Mouse (Mus musculus) frontal cortex, adult 2 months (tissue): ENCODE data around the gene Apold1. TPM values are rescaled to one million over a fixed set of nuclear protein-coding genes. Genes with fewer than 3 reads are reported as not detected.

Source experiments
- DNase-seq, 2 experiments: peaks; one replicate each; pipeline ENCODE4 v3.0.0; 2022; ENCODE audit warnings: low spot score in 1 of 2; ENCODE audit errors: extremely low spot score in 1 of 2
- polyA plus RNA-seq: library from polyadenylated mRNA; depleted of rRNA; stranded (reverse); fragments of >200 nt; gene quantifications from 2 replicates; pipeline ENCODE4 v1.2.3, GENCODE M21; 2012

Apold1 gene
- polyA plus RNA-seq, 1 experiment: 11.7 TPM

DNA sequence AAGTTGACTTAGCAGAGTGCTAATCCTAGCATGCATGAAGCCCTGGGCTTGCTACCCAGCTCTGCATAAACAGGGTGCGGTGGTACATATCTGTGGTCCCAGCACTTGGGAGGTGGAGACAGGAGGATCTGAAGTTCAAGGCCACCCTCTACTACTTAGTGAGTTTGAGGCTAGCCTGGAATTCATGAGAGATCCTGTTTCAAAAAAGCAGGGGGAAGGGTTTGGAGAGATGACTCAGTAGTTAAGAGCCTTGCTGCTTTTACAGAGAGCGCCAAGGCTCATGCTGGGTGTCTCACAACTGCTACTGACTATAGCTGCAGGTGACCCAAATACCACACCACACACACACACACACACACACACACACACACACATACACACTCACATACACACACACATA is 12.0 kb upstream of the Apold1 start:
- no peak for DNase-seq

DNA sequence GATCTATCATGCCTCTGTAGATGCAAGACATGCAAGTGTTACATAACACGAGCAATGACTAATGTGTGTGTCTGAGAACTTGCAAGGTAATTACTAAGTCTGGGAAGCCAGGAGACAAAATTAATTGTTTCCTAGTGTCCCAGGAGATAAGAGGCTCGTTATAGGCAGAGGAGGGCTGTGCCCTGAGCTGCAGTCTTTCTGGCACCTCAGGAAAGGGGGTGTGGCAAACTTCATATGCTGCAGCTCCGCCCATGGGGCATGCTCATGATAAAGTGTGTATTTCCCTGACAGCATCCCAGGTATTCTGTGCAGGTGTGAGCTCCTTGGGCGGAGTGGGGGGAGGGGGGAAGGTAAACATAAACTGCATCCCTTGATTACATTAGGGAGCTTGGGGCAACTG is 9.4 kb upstream of the Apold1 start:
- no peak for DNase-seq

DNA sequence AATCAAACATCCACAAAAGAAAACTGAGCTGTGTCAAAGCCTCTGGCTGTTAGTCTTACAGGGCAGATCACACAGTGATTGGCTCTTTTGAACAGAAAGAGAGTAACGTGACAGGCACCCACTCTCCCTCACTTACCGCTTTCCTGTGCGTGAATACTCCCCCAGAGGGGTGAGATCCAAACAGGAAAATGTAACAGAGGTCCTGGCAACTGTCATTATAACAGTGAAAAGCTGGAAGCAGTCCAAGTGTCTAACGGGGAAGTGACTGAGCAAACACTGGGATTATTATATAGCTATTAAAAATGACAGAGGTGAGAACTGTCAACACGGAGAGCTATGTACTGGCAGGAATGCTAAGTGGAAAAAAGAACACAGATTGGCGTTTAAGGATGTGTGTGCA is 4.9 kb upstream of the Apold1 start:
- no peak for DNase-seq

DNA sequence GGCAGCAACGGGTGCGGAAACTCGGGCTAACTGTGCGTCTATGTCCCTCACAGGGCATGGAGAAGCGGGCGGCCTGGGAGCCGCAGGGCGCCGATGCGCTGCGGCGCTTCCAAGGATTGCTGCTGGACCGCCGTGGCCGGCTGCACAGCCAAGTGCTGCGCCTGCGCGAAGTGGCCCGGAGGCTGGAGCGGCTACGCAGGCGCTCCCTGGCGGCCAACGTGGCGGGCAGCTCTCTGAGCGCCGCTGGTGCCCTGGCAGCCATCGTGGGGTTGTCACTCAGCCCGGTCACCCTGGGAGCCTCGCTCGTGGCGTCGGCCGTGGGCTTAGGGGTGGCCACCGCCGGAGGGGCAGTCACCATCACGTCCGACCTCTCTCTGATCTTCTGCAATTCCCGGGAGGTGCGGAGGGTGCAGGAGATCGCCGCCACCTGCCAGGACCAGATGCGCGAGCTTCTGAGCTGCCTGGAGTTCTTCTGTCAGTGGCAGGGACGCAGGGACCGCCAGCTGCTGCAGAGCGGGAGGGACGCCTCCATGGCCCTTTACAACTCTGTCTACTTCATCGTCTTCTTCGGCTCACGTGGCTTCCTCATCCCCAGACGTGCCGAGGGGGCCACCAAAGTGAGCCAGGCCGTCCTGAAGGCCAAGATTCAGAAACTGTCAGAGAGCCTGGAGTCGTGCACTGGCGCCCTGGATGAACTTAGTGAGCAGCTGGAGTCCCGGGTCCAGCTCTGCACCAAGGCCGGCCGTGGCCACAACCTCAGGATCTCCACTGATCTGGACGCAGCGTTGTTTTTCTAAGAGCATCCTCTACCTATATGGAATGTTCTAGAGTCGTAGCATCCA is 2.2 kb downstream of the Apold1 start:
- peak; percentile 68 to 90 for DNase-seq

DNA sequence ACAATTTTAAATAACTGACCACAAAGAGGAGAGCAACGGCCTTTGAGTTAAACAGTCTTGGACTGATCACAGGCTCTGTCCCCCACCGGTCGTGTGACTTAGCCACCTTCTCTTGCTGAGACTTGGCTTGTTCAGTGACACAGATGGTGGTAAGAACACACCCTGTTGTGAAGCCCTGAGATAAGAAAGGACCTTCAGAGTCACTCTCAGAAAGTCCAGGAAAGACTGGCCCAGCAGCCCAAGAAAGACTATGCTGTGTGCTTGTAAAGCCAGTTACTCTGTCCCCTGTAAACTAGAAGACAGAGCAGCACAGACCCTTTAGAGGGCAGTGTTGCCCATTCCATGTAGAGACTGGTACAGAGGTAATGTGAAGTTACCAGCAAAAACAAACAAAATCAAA is 3.2 kb downstream of the Apold1 start:
- peak in 1 of 2 experiments; percentile 41 for DNase-seq

DNA sequence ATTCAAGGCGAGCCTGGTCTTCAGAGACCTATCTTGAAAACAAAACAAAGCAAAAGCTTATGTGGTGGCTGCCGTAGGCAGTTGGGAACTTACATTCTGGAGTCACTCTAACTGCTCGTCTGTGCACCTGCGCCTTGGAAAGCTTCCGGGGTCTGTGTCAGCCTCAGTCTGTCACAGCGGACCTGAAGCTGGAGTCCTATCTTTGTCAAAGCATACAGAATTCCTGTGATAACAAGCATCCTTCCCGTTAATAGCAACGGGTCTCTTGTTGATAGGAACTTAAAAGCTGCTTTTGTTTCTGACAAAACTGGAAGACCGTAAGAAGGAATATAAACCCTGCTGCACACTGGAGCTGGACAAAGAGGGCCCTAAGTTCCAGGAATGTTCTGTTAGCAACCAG is 6.9 kb downstream of the Apold1 start:
- no peak for DNase-seq

DNA sequence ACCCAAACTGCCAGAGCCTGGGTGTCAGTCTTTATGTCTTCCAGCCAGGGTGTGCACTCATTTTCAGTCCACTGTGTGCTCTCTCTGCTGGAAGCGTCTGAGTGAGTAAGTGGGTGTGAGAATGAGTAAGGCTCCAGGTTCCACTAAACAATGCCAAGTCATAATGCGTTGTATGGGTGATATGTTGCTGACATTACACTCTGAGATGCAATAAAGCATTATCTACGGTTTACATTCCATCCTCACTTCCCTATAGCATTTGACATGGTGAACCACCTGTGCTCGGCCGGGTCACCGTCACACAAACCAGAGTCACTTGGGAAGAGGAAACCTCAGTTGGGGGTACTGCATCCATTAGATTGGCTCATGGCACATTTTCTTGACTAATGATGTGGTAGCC is 9.2 kb downstream of the Apold1 start:
- DNase-seq: peak in 1 of 2 experiments; percentile 20

DNA sequence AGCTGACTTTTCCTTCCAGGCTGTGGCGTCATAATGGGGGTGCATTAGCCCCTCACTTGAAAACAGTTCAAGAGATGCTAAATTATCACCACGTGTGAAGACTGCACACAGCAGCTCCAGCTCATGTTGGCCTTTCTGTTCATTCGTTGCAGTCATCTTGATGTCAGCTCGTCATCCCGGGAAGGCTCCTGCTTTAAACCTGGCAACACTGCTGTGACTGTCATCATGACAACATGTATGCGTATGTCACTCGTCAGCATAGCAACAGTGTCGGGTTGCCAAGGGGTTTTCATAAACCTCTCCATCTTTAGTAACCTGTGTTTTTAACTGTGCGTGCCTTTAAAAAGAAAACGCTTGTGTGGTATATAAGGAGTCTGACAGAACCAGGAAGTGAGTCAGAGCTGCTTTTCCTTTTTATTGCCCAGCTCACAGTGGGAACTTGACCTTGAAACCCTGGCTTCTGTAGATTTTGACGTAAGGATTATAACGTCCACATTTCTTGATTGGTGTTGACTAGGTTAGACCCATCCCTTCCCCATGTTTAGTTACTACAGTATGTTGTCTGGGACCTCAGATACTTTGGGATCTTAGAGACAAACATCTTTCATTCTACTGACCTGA is 12.6 kb downstream of the Apold1 start:
- peak; percentile 56 to 74 for DNase-seq

DNA sequence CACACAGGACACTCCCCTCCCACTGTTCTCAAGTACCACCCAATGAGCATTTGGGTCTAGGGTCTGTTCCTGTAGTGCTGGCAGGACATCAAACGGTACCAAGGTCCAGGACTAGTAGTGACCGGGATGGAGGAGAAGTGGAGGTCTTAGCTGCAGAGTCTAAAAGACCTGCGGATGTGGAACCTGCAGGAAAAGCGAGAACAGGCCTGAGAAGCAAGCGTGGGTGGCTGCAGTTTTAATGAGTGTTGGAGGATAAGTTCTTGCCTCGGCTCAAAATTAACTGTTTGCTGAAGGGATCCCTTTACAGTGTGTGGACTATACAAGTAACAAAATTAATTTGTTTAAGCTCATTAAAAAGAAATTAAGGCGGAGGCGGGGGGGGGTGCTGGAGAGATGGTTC is 13.5 kb downstream of the Apold1 start:
- DNase-seq: peak; percentile 58 to 67

DNA sequence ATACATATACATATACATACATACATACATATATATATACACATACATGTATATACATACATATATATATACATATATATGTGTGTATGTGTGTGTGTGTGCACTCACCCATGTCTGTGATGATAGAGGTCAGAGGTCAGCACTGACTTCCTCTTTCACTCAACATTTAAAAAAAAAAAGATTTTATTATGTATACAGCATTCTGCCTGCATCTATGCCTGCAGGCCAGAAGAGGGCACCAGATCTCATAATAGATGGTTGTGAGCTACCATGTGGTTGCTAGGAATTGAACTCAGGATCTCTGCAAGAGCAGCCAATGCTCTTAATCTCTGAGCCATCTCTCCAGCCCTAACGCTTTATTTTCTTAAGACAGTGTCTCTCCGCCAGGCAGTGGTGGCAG is 15.4 kb downstream of the Apold1 start:
- no peak for DNase-seq

DNA sequence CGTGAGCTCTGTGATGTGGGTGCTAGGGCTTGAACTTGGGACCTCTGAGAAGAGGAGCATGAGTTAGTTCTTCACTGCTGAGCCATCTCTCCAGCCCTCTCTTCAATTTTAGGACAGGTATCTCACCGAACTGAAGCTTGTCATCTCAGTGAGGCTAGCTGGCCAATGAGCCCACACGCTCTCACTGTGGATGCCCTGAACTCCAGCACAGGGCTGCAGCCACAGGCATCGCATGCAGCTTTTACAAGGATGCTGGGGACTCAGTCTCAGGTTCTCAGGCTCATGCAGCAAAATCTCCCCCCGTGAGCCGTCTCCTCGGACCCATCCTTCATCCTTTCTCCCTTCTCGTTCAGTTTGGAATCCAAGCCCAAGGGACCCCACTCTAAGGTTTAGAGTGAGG is 16.6 kb downstream of the Apold1 start:
- DNase-seq: no peak

DNA sequence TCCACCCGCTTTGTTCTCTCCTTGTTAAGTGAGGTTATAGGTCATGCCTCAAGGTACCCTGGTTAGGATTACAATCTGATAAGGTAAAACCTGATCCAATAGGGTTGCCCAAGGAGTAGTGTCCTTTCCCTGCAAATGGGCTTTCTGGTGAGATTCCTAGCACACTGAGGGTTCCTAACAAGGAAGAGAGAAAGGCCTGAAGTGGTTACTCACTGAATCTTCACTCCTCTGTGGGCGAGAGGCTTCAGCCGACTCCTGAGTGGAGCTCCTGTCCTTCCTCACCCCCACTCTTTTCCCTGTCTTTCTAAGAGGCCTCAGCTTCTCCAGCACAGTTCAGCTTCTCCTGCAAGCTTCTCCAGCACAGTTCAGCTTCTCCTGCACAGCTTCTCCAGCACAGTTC is 17.3 kb downstream of the Apold1 start:
- DNase-seq: no peak

DNA sequence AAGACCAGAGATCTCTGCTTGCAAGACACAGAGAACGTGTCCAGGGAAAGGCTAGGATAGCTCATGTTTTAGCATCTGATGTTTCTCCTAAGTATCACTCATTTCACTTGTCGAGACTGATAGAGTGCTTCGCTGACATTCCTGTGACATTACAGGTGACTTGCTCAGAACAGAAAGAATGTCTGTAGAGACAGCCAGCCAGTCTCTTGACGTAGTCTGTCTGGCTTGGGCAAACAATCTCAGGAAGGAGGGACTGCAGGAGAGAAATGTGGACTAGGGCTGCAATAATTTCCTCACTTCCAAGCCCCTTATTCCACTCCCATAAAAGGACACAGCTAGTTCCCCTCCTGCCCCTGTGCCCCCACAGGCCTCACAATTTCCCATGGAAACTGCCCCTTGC is 18.8 kb downstream of the Apold1 start:
- DNase-seq: no peak

DNA sequence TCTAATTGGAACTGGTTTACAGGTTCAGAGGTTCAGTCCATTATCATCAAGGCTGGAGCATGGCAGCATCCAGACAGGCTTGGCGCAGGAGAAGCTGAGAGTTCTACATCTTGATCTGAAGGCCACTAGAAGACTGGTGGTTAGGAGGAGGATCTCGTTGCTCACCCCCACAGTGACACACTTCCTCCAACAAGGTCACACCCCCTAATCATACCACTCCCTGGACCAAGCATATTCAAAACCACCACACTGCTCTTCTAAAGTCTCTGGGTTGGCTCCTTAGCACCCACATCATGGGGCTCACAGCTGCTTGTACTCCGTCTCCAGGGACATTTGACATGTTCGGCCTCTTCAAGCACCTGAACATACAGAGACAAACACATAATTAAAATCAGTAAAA is 20.5 kb downstream of the Apold1 start:
- DNase-seq: no peak

DNA sequence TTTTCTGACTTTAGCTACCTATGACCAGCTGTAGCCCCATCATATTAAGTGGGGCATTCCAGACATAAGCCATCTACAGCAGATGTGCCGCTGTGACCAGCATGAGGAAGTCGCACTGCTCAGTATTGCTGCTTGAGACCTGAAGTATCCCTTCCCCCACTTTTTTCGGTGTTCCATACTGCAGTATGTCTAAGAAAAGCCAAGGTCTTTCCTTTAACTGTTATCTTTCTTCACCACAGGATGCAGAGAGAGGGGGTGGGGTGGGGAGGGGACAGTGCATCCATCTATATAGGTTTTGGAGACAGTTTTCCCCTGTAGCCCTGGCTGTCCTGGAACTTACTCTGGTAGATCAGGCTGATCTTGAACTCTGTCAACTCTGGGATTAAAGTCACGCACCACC is 24.9 kb downstream of the Apold1 start:
- no peak for DNase-seq

DNA sequence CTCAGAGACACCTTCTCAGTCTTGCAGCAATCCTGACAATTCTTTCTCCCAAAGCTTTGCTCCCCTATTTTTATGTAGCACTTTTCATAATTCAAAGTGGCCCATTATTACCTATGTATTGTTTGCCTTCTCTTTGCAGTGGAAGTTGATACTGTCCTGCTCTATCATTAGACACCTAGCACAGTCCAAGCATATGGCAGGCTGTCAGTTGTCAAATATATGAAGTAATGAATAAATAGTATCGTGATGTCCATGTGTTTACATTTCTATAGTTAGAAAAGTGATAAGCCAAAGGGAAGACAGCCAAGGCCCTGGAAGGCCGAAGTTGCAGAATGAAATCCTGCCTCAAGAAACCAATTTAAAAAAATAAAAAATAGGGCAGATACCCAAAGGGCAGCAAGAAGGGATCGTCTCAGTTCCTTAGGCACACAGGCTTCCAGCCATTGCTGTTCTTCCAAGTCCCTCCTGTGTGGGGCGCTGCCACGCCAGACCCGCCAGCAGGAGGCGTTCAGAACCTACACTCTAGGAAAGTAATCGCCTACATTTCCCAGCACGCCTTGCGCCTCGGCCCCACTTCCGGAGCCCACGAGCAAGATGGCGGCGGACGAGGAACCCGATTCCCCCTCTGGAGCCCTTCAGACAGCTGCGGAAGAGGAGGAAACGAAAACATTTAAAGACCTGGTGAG is 29.7 kb downstream of the Apold1 start, which contains the start of gene Ddx47:
TSS of gene Ddx47 (plus strand) at position 565 of the 686 bp plus-strand sequence.
- peak; percentile 90 to 98 for DNase-seq

DNA sequence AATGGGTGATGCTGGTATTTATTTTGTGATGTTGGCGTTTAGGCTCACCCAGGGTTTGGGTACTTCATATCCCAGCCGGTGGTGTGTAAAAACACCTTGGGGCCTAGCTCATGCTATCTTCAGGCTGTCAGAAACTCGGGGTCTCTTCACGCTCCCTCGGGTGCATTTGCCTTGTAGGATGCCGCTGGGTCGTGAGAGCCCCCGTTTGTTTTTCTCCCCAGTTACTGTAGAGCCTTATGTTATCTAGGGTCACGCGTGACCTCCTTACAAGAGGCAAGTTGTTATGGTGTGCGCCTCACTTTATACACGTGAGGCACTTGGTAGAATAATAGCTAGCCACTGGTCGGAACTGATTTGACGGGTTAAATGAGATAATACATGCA is 30.2 kb downstream of the Apold1 start:
- no peak for DNase-seq

DNA sequence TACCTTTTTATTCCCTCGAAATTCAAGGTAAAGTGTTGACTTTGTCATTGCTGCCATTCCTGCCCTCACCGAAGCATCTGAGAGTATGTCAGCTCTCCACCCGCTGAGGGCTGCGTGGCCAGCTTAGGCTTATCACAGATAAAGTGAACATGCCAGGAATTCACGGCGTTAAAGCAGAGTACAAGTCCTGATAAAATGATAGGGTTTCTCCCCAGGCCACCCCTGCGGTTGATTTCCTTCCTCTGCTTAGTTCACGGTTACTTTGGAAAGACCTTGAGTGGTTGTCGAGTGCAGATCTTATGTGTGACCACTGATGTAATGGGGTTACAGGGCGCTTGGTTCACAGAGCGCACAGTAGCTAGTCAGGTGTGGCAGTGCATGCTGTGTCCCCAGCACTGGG is 35.7 kb downstream of the Apold1 start:
- no peak for DNase-seq

DNA sequence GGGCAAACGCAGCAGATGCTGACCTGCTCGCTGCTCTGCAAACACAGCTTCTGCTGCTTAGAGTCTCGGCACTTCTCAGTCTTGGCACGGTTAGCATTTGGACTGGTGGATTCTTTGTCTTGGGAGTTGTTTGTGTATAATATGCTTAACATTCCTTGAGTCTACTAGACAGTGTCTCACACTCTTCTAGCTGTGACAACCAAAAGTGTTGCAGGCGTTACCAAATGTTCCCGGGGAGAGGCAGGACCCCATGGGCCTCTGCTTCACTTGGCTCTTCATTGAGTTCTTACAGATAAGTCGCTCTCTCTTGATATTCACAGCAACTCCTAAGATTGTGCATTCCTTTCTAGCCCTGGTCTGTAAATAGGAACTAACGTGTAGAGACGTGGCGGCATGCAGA is 38.0 kb downstream of the Apold1 start:
- no peak for DNase-seq

DNA sequence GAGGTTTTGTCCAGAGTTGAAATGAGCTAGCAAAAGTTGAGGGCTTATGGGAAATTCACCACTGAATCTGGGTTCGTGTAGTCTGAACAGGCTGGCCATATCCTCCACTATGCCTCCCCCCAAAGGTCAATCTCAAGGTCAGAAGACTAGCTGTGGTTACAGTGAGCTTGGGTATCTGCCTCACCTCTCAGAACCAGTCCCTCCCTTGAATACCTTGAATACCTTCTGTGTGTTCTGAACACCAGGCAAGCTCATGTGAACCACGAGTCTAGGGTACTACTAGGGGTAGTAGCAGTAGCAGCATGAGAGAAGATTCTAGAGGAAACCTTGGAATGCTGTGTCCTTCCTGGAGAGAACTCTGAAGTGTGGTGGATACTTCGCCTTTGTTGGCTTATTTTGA is 40.1 kb downstream of the Apold1 start:
- no peak for DNase-seq

DNA sequence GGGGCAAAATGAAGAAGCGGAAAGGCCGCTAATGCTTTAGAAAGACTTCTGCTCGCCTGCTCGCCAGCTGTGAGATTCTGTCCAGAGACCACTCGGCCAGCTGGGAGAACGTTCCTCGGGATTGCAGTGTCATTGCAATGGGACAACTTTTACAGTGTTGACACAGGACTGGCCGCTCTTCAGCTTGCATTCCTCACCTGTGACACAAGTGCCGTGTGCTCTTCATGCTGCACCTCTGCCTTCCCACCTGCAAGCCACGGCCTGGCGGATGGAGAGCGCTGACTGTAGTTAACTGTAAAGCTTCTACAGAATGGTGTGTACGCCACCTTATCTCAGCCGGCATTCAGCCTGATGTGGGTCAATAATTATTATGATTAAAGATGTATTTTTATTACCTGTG is 41.9 kb downstream of the Apold1 start:
- no peak for DNase-seq
